Mouse (Mus musculus) activated CD4-positive, CD25-positive, alpha-beta regulatory T cell, adult 9 weeks (primary cell): ENCODE measurements around the gene Spns1. TPM values are rescaled to one million over a fixed set of nuclear protein-coding genes. Genes with fewer than 3 reads are reported as not detected.

Source experiments
- polyA plus RNA-seq: library from polyadenylated mRNA; unstranded; fragments of 100-300 nt; shearing (Covaris generic); gene quantifications from one replicate; pipeline ENCODE4 v1.2.1, GENCODE M21; 2017

Spns1 gene
- 79.7 TPM for polyA plus RNA-seq

GRCm38 (mm10) chr7:126377278-126378158 is at the start of gene Spns1:
Spns1 (minus strand) TSS chr7:126377450.

GRCm38 (mm10) chr7:126414725-126415124 is 37.5 kb upstream of the Spns1 start, which contains the start of gene Cd19:
Cd19 (minus strand) TSS chr7:126414889.

DNA sequence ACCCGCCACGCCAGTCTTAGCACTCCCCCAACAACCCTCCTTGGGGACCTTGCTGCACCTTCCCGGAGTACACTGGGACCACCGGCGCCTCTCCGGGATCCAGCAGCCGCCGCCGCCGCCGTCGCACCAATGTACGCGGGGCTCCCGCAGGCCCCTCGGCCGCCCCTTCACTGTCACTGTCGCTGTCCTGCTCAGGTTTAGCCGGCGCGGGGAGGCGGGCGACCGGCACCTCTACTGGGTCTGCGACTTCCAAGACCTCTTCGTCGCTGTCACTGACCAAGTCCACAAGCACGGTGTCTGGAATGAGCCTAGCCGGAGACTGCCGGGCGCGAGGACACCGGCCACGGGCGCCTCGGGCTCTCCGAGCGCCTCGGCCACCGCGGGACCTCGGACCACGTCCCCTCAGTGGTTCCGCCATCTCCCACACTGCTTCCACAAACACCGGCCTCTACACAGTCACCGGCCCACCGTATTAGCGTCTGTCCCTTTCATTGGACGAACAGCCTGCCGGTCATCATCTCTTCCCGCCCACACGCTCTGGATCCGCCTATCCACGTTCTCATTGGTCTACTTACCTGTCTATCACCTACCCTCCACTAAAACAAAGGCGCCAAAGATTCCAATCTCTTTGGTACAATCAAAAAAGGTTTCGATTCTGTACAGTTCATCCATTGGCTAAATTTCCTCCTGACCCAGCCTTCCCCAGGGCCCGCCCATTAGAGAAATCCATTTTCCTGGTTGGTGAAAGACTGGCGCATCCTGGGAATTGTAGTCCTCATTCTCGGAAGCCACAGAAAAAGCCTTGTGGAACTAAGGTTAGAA is 19.3 kb upstream of the Spns1 start, which contains the start of gene Nfatc2ip:
Nfatc2ip (minus strand) TSS at position 440 of the 822 bp plus-strand sequence.

GRCm38 (mm10) chr7:126369393-126369792 is 7.9 kb downstream of the Spns1 start, which contains the start of gene Lat:
Lat (minus strand) TSS chr7:126369570.

Other genes starting within 250 kb of the Spns1 start
- 65.7 TPM for gene Xpo6, start 176.9 kb downstream of the Spns1 start, polyA plus RNA-seq
- 2.6 TPM for gene Sbk1, start 104.8 kb downstream of the Spns1 start, polyA plus RNA-seq
- gene Lat, start 7.9 kb downstream of the Spns1 start, polyA plus RNA-seq, result 813 TPM
- 4.1 TPM for gene Nfatc2ip, start 19.3 kb upstream of the Spns1 start, polyA plus RNA-seq
- 1.3 TPM for gene Cd19, start 37.4 kb upstream of the Spns1 start, polyA plus RNA-seq
- gene Rabep2, start 51.3 kb upstream of the Spns1 start, polyA plus RNA-seq, result 53.7 TPM
- 0.57 TPM for gene Atp2a1, start 85.7 kb upstream of the Spns1 start, polyA plus RNA-seq
- 35.5 TPM for gene Sh2b1, start 98.0 kb upstream of the Spns1 start, polyA plus RNA-seq
- gene Tufm, start 109.9 kb upstream of the Spns1 start, polyA plus RNA-seq, result 132 TPM
- gene Atxn2l, start 126.0 kb upstream of the Spns1 start, polyA plus RNA-seq, result 32.9 TPM
- 235 TPM for gene Eif3c, start 189.0 kb upstream of the Spns1 start, polyA plus RNA-seq
- gene Apobr, start 207.5 kb upstream of the Spns1 start, polyA plus RNA-seq, result 4.3 TPM
- gene Cln3, start 208.4 kb upstream of the Spns1 start, polyA plus RNA-seq, result 120 TPM
- gene Il27, start 217.5 kb upstream of the Spns1 start, polyA plus RNA-seq, result not detected